Mouse (Mus musculus) ES-E14 (cell line): Measurements from ENCODE around the gene Actl7a.

Source experiments
- CHD2 ChIP-seq: IDR thresholded peaks from 2 replicates; pipeline ENCODE4 v1.6.1; 2014; ENCODE audit warnings: mild to moderate bottlenecking, low read depth, low read length, inconsistent platforms
- HCFC1 ChIP-seq: IDR thresholded peaks from 2 replicates; pipeline ENCODE4 v1.6.1; 2012; ENCODE audit warnings: low read length, inconsistent platforms, borderline replicate concordance; ENCODE audit not compliant: insufficient read depth
- MAFK ChIP-seq: IDR thresholded peaks from 2 replicates; pipeline ENCODE4 v1.6.1; 2014; ENCODE audit warnings: mild to moderate bottlenecking, low read depth, low read length, inconsistent platforms; ENCODE audit not compliant: insufficient read depth
- ZC3H11A ChIP-seq: IDR thresholded peaks from 2 replicates; pipeline ENCODE4 v1.6.1; 2012; ENCODE audit warnings: low read depth, mild to moderate bottlenecking, inconsistent platforms, low read length, borderline replicate concordance
- ZNF384 ChIP-seq: IDR thresholded peaks from 2 replicates; pipeline ENCODE4 v1.6.1; 2012; ENCODE audit warnings: low read depth, low read length, inconsistent platforms

DNA sequence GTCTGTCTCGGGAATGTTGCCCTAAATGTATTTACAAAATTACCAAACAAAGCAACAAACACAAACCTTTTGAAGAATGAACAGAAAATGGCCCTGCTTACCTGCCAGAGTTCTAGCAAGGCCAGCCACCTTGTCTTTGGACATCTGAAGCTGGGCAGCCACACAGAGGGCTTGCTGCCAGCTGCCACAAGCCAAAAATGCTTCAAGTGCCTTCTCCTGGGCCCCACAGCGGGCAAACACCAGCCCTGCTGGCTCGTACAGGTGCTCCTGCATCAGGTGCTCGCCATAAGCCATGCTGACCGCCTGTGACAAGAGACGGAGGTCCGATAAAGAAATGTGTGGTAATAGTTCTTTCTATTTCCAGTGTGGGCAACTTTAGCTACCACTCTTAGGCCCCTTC is 25.7 kb downstream of the Actl7a start:
- TF ChIP-seq CHD2 (no peak), HCFC1 (no peak), ZC3H11A (no peak), MAFK (no peak), ZNF384 (no peak)
